Mouse (Mus musculus) CH12.LX (cell line): Measurements from ENCODE around the gene 2410015M20Rik. TPM values are rescaled to one million over a fixed set of nuclear protein-coding genes. Genes with fewer than 3 reads are reported as not detected.

Experiments
- DNase-seq: peaks from one replicate; pipeline ENCODE4 v3.0.0-alpha.2; 2013; ENCODE audit errors: extremely low read depth
- H3K27ac ChIP-seq: 2 replicates; pipeline ENCODE4 v1.5.1; 2012; ENCODE audit warnings: low read depth, mild to moderate bottlenecking, control low read depth, moderate library complexity; ENCODE audit not compliant: insufficient read depth
- H3K27me3 ChIP-seq: replicated peaks from 2 replicates; pipeline ENCODE3; 2012; ENCODE audit warnings: inconsistent platforms
- H3K36me3 ChIP-seq, 2 experiments: replicated peaks in 1 of 2; 2 replicates each; pipeline versions ENCODE3 to v1.6.1; 2012; ENCODE audit warnings: inconsistent platforms in 1 of 2, low read length in 1 of 2, mild to moderate bottlenecking in 1 of 2, mixed read lengths in 1 of 2, moderate library complexity in 1 of 2; ENCODE audit not compliant: control insufficient read depth in 1 of 2, insufficient read depth in 1 of 2
- H3K4me1 ChIP-seq, 2 experiments: 2 replicates each; pipeline ENCODE4 v1.6.1; 2012; ENCODE audit warnings: inconsistent platforms in 1 of 2, moderate library complexity in 1 of 2; ENCODE audit not compliant: insufficient read depth in 2 of 2, control insufficient read depth in 1 of 2
- H3K4me2 ChIP-seq: 2 replicates; pipeline ENCODE4 v1.6.1; 2012; ENCODE audit warnings: low read depth, mild to moderate bottlenecking, control low read depth; ENCODE audit not compliant: poor library complexity, insufficient read depth, severe bottlenecking
- H3K4me3 ChIP-seq, 3 experiments: fragments of 150-350 bp in 1 of 3; sonication (generic) in 1 of 3; replicated peaks in 1 of 3; 2 replicates each; pipeline versions ENCODE3 to v1.5.1; 2011 to 2012; ENCODE audit warnings: low read depth in 2 of 3, low read length in 2 of 3, mild to moderate bottlenecking in 2 of 3, moderate library complexity in 2 of 3, control low read depth in 1 of 3, improper control_type of control experiment in 1 of 3, inconsistent platforms in 1 of 3, mixed read lengths in 1 of 3; ENCODE audit not compliant: poor library complexity in 1 of 3
- H3K79me2 ChIP-seq: replicated peaks from 2 replicates; pipeline ENCODE4 v1.6.1; 2012; ENCODE audit warnings: mild to moderate bottlenecking, moderate library complexity; ENCODE audit not compliant: control insufficient read depth, poor library complexity, insufficient read depth, severe bottlenecking; ENCODE audit errors: extremely low read depth
- H3K9ac ChIP-seq: 2 replicates; pipeline ENCODE4 v1.6.1; 2012; ENCODE audit warnings: low read depth, mild to moderate bottlenecking, control low read depth, moderate library complexity; ENCODE audit not compliant: insufficient read depth
- H3K9me3 ChIP-seq: replicated peaks from 2 replicates; pipeline ENCODE3; 2012; ENCODE audit warnings: low read length, inconsistent platforms, mixed read lengths
- BHLHE40 ChIP-seq: IDR thresholded peaks from 2 replicates; pipeline ENCODE4 v1.6.1; 2011; ENCODE audit warnings: mild to moderate bottlenecking, low read depth, low read length, improper control_type of control experiment
- CHD1 ChIP-seq: IDR thresholded peaks from 2 replicates; pipeline ENCODE4 v1.6.1; 2012; ENCODE audit warnings: low read depth, low read length, improper control_type of control experiment, inconsistent platforms
- CHD2 ChIP-seq: IDR thresholded peaks from 2 replicates; pipeline ENCODE4 v1.6.1; 2011; ENCODE audit warnings: low read length, improper control_type of control experiment
- E2F4 ChIP-seq: IDR thresholded peaks from 2 replicates; pipeline ENCODE4 v1.6.1; 2011; ENCODE audit warnings: low read depth, low read length, improper control_type of control experiment; ENCODE audit not compliant: insufficient replicate concordance
- ELF1 ChIP-seq: IDR thresholded peaks from 2 replicates; pipeline ENCODE4 v1.6.1; 2014; ENCODE audit warnings: low read depth, mild to moderate bottlenecking, inconsistent platforms, low read length, improper control_type of control experiment
- EP300 ChIP-seq: IDR thresholded peaks from 2 replicates; pipeline ENCODE4 v1.6.1; 2011; ENCODE audit warnings: low read length, improper control_type of control experiment
- ETS1 ChIP-seq: conservative IDR thresholded peaks from 2 replicates; pipeline ENCODE4 v1.6.1; 2012; ENCODE audit warnings: low read depth, mild to moderate bottlenecking, inconsistent platforms, low read length, improper control_type of control experiment, moderate library complexity
- HCFC1 ChIP-seq: IDR thresholded peaks from 2 replicates; pipeline ENCODE4 v1.6.1; 2012; ENCODE audit warnings: low read depth, mild to moderate bottlenecking, inconsistent platforms, low read length, improper control_type of control experiment
- IRF4 ChIP-seq: IDR thresholded peaks from 2 replicates; pipeline ENCODE4 v1.6.1; 2014; ENCODE audit warnings: low read depth, mild to moderate bottlenecking, inconsistent platforms, low read length, improper control_type of control experiment
- JUN ChIP-seq: IDR thresholded peaks from 2 replicates; pipeline ENCODE4 v1.6.1; 2011; ENCODE audit warnings: low read depth, mild to moderate bottlenecking, low read length, improper control_type of control experiment, moderate library complexity; ENCODE audit not compliant: insufficient read depth
- JUND ChIP-seq: conservative IDR thresholded peaks from 2 replicates; pipeline ENCODE4 v1.6.1; 2011; ENCODE audit warnings: low read depth, low read length, improper control_type of control experiment
- MAZ ChIP-seq: IDR thresholded peaks from 2 replicates; pipeline ENCODE4 v1.6.1; 2012; ENCODE audit warnings: low read depth, mild to moderate bottlenecking, inconsistent platforms, low read length, improper control_type of control experiment, moderate library complexity
- MEF2A ChIP-seq: IDR thresholded peaks from 2 replicates; pipeline ENCODE4 v1.6.1; 2014; ENCODE audit warnings: low read depth, mild to moderate bottlenecking, inconsistent platforms, low read length, improper control_type of control experiment, borderline replicate concordance
- MXI1 ChIP-seq: IDR thresholded peaks from 2 replicates; pipeline ENCODE4 v1.6.1; 2011; ENCODE audit warnings: mild to moderate bottlenecking, low read depth, low read length, improper control_type of control experiment
- MYC ChIP-seq: IDR thresholded peaks from 2 replicates; pipeline ENCODE4 v1.6.1; 2011; ENCODE audit warnings: low read depth, mild to moderate bottlenecking, improper control_type of control experiment, low read length
- NRF1 ChIP-seq: IDR thresholded peaks from 2 replicates; pipeline ENCODE4 v1.6.1; 2014; ENCODE audit warnings: low read depth, mild to moderate bottlenecking, inconsistent platforms, low read length, improper control_type of control experiment, moderate library complexity
- POLR2A ChIP-seq: IDR thresholded peaks from 2 replicates; pipeline ENCODE4 v1.6.1; 2011; ENCODE audit warnings: low read depth, mild to moderate bottlenecking, improper control_type of control experiment, low read length
- POLR2AphosphoS2 ChIP-seq: IDR thresholded peaks from 2 replicates; pipeline ENCODE4 v1.6.1; 2011; ENCODE audit warnings: low read depth, low read length, improper control_type of control experiment
- RAD21 ChIP-seq: IDR thresholded peaks from 2 replicates; pipeline ENCODE4 v1.6.1; 2011; ENCODE audit warnings: low read depth, mild to moderate bottlenecking, low read length, improper control_type of control experiment, moderate library complexity
- RCOR1 ChIP-seq: conservative IDR thresholded peaks from 2 replicates; pipeline ENCODE4 v1.6.1; 2012; ENCODE audit warnings: low read depth, mild to moderate bottlenecking, inconsistent platforms, low read length, improper control_type of control experiment
- SIN3A ChIP-seq: IDR thresholded peaks from 2 replicates; pipeline ENCODE4 v1.6.1; 2012; ENCODE audit warnings: low read length, improper control_type of control experiment, inconsistent platforms
- USF1 ChIP-seq: IDR thresholded peaks from 2 replicates; pipeline ENCODE4 v1.6.1; 2014; ENCODE audit warnings: low read depth, mild to moderate bottlenecking, inconsistent platforms, low read length, improper control_type of control experiment
- USF2 ChIP-seq: conservative IDR thresholded peaks from 2 replicates; pipeline ENCODE4 v1.6.1; 2011; ENCODE audit warnings: low read depth, low read length, improper control_type of control experiment
- ZC3H11A ChIP-seq: IDR thresholded peaks from 2 replicates; pipeline ENCODE4 v1.6.1; 2012; ENCODE audit warnings: low read depth, mild to moderate bottlenecking, inconsistent platforms, low read length, improper control_type of control experiment
- ZMIZ1 ChIP-seq: IDR thresholded peaks from 2 replicates; pipeline ENCODE4 v1.6.1; 2012; ENCODE audit warnings: low read depth, mild to moderate bottlenecking, inconsistent platforms, low read length, improper control_type of control experiment
- ZNF384 ChIP-seq: IDR thresholded peaks from 2 replicates; pipeline ENCODE4 v1.6.1; 2012; ENCODE audit warnings: low read depth, low read length, improper control_type of control experiment, inconsistent platforms
- dilution Hi-C: fragments of 300-500 bp; cut with MboI; formaldehyde crosslinking; loops from 2 replicates; pipeline ENCODE4 v1.14.3; 2020; ENCODE audit warnings: low sequenced_read_pairs; ENCODE audit not compliant: extremely low pct_unique_long_range_greater_than_20kb, extremely low pct_ligation_motif_present
- in situ Hi-C: fragments of 300-500 bp; cut with MboI; formaldehyde crosslinking; loops from 3 replicates; pipeline ENCODE4 v1.14.3; 2019; ENCODE audit warnings: low sequenced_read_pairs, low pct_ligation_motif_present, low pct_unique_long_range_greater_than_20kb, mixed read lengths
- polyA plus RNA-seq: library from polyadenylated mRNA; unstranded; fragments of >175 nt; gene quantifications from 2 replicates; pipeline ENCODE4 v1.2.1, GENCODE M21; 2012; ENCODE audit warnings: low read depth; ENCODE audit not compliant: insufficient read length
- total RNA-seq, 2 experiments: library from RNA; depleted of rRNA; stranded (reverse); fragments of 300-350 nt in 1 of 2; fragments of >200 nt in 1 of 2; gene quantifications; 2 replicates each; pipeline ENCODE4 v1.2.3; 2012 to 2014

The 2410015M20Rik gene
- total and polyA plus RNA-seq, 3 experiments = 154 to 272 (median 202) TPM

GRCm38 (mm10) chr17:56592553-56592952, 17.0 kb downstream of the 2410015M20Rik start:
- H3K9me3 ChIP-seq = no peaks in the 10 kb centered on the region
- H3K79me2 ChIP-seq = peaks cover 53% of the 10 kb centered on the region
- TF ChIP-seq ETS1 = no peak
- no peak overlapping the region for H3K4me3 ChIP-seq
- peaks cover 94 to 99% of the 10 kb centered on the region in 2 experiments for H3K36me3 ChIP-seq
- no peak for DNase-seq
- no peaks in the 10 kb centered on the region for H3K27me3 ChIP-seq
- no peak overlapping the region for H3K9ac ChIP-seq
- H3K27ac ChIP-seq = no peak overlapping the region
- dilution Hi-C loops (no loop called here), in situ Hi-C loops (no loop called here)
- H3K4me2 ChIP-seq = no peak overlapping the region
- peaks cover 0 to 17% of the 10 kb centered on the region in 2 experiments; a peak in 3 of 4 replicates for H3K4me1 ChIP-seq

GRCm38 (mm10) chr17:56588921-56589320, 20.6 kb downstream of the 2410015M20Rik start:
- dilution Hi-C loops = no loop called here
- peaks cover 10 to 32% of the 10 kb centered on the region in 2 experiments for H3K4me1 ChIP-seq
- H3K79me2 ChIP-seq = peaks cover 82% of the 10 kb centered on the region
- no peak for DNase-seq
- in situ Hi-C loops = no loop called here
- H3K4me2 ChIP-seq = no peak overlapping the region
- H3K9ac ChIP-seq = no peak overlapping the region
- peaks cover 68 to 77% of the 10 kb centered on the region in 2 experiments for H3K36me3 ChIP-seq
- no peaks in the 10 kb centered on the region for H3K27me3 ChIP-seq
- no peak overlapping the region for H3K4me3 ChIP-seq
- H3K27ac ChIP-seq = no peak overlapping the region
- no peaks in the 10 kb centered on the region for H3K9me3 ChIP-seq
- TF ChIP-seq ZMIZ1 (no peak), SIN3A (no peak), CHD2 (no peak), IRF4 (no peak), USF2 (no peak), MEF2A (no peak), E2F4 (no peak), ETS1 (no peak), RAD21 (no peak), MYC (no peak), NRF1 (no peak), USF1 (no peak), RCOR1 (no peak)

GRCm38 (mm10) chr17:56587773-56588172, 21.8 kb downstream of the 2410015M20Rik start:
- no peak overlapping the region for H3K27ac ChIP-seq
- in situ Hi-C loops (no loop called here), dilution Hi-C loops (no loop called here)
- DNase-seq = no peak
- no peak overlapping the region for H3K4me2 ChIP-seq
- H3K4me3 ChIP-seq = no peak overlapping the region
- TF ChIP-seq E2F4 (no peak), JUND (no peak), HCFC1 (no peak), EP300 (no peak), ZNF384 (no peak), POLR2A (no peak), IRF4 (no peak), SIN3A (no peak), ZMIZ1 (no peak), ELF1 (no peak), ZC3H11A (no peak), MAZ (no peak), JUN (no peak), CHD1 (no peak), BHLHE40 (no peak), POLR2AphosphoS2 (no peak), MXI1 (no peak)
- H3K79me2 ChIP-seq = peaks cover 91% of the 10 kb centered on the region
- H3K9me3 ChIP-seq = no peaks in the 10 kb centered on the region
- H3K4me1 ChIP-seq = peaks cover 10 to 35% of the 10 kb centered on the region in 2 experiments
- H3K27me3 ChIP-seq = no peaks in the 10 kb centered on the region
- peaks cover 58 to 69% of the 10 kb centered on the region in 2 experiments for H3K36me3 ChIP-seq
- no peak overlapping the region for H3K9ac ChIP-seq
